Mouse (Mus musculus) adrenal gland, postnatal 0 days (tissue): ENCODE measurements around the gene Mtor. TPM values are rescaled to one million over a fixed set of nuclear protein-coding genes. Genes with fewer than 3 reads are reported as not detected.

Experiments
- polyA plus RNA-seq: library from polyadenylated mRNA; unstranded; fragments of >200 nt; fragmentation: Nextera tagmentation; extraction: Ambion mirVana; gene quantifications from 2 replicates; pipeline ENCODE4 v1.2.1, GENCODE M21; 2015

The Mtor gene
- 28.2 and 29.1 TPM in 2 replicates for polyA plus RNA-seq

DNA sequence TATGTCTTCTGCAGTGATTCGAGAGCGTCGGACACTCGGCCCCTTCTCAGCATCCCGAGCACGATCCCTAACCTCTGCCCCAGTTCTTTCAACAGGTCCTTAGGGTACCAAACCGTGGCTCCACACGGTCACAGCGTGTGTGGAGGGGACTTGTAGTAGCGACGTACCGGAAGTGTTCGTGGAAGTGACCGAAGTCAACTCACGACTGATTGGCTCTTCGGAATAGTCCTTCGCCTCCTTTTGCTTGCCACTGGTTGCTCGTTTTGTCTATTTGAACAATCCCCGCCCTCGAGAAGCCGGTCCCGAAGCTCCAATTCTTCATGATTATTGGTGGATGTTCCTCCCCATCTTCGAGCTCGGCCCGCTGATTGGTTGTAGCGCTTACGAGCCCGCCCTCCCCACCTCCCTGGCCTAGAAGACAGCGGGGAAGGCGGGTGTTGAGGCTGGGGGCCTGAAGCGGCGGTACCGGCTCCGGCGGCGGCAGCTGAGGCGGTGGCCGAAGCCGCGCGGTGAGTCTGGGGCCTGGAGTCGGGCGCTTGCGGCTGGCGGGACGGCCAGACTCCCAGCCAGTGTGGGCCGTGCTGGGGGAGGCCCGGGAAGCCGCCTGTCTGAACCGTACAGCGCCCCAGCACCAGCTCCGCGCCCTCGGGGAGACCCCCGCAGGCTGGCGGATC lies at the start of gene Mtor:
Gene Mtor (plus strand): TSS at position 433 of the 674 bp plus-strand sequence.

DNA sequence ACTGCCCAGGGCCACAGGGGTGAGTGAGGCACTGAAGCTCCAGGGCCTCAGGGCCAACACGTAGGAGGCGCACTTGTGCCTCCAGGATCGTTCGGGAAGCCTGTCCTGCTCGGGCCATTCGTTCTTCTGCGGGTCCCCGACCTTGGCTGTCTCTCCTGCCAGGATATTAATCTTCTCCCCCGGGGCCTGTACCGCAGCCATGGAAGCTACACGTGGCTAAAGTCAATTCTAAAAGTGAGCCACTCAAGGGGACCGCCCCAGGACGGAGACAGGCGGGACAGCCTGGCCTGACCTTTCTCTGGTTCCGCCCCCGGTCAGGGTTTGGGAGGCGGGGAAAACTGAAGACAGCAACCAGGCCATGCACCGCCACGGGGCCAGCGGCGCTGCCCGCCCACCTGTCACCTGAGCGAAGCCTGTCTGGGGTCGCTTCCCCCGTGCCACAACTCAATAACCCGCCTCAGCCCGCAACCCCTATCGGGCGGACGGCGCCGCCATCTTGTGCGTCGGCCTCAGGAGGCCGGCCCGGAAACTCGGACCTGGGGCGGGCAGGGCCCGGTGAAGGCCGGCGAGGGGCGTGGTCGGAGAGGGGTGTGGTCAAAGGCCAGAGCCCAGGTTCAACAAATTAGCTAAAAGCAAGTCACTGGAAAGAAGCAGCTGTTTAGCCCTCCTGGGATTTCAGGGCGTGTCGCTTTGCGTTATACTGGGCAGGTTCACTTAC lies 4.0 kb upstream of the Mtor start, which contains the start of gene Ubiad1:
Gene Ubiad1 (minus strand): TSS at position 522 of the 718 bp plus-strand sequence.

DNA sequence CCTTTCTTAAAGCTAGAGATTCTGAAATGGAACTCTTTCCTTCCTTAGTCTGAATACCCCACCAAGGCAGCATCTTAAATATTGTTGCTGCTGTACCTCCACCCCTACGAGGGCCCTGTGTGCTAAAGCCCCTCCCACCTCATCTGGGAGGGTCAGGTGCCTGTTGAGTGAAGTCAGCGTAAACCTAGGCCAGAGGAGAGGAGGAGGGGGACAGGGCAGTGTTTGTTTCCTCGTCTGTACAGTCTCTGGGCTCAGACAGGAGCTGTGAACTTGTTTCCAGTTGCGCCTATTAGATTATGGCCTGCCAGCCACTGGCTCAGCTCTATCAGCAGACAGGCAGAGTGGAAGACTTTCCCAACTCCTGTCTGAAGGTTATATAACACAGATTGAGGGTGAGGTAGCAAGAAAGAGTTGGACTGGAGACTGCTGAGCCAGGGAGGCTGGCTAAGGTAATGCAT lies 52.0 kb downstream of the Mtor start, which contains the start of gene Angptl7:
Gene Angptl7 (minus strand): TSS at position 51 of the 458 bp plus-strand sequence.

DNA sequence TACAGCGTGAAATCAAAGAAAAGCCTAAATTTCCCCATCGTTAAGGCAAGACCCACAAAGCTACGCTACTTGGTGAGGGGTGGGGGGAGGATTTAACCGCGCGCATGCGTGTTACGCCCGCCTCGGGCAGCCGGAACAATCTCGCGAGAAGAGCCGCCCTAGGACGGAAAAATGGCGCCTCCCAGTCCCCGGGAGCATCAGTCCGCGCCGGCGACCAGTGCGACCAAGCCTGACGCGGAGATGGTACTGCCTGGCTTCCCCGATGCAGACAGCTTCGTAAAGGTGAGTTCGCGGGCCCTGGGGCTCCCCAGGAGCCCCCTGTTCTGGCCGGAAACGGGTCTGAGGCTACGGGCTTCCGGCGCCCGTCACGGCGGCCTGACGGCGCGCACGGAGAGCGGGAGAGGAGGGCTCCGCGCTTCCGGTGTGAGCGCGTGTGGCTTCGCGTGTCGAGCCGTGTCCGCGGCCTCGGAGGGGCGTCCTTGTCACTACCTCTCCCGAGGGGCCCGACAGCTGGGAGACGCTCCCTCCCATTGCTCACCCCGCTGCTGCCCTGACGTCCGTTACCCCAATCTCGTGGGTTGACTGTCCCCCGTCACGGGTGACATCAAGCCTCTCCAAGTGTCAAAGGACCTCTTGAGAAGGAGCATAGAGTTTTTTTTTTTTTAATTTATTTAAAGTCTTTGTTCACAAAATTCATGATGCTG lies 110.0 kb downstream of the Mtor start, which contains the start of gene Exosc10:
Gene Exosc10 (plus strand): TSS at position 133 of the 704 bp plus-strand sequence.

DNA sequence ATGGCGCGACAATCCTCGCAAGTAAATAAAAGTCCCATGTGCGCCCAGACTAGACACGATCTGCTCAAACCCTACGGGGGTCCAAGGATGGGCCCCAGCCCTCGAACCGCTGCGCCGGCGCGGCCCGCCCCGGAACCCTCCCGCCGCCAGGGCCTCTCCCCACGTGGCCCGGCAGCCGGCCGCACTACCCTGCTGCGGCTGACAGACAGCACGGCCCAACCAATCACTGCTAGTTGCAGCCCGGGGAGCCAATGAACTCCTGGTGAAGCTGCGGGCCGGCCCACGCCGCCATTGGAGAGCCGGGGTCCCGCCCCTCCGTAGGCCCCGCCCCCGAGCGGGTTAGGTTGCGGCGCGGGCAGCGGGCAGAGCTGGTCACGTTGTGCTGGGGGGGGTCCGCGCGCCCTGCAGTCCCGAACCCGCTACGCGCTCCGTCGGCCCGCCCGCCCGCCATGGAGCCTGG lies 142.8 kb downstream of the Mtor start, which contains the start of gene Srm:
Gene Srm (plus strand): TSS at position 333 of the 460 bp plus-strand sequence.

DNA sequence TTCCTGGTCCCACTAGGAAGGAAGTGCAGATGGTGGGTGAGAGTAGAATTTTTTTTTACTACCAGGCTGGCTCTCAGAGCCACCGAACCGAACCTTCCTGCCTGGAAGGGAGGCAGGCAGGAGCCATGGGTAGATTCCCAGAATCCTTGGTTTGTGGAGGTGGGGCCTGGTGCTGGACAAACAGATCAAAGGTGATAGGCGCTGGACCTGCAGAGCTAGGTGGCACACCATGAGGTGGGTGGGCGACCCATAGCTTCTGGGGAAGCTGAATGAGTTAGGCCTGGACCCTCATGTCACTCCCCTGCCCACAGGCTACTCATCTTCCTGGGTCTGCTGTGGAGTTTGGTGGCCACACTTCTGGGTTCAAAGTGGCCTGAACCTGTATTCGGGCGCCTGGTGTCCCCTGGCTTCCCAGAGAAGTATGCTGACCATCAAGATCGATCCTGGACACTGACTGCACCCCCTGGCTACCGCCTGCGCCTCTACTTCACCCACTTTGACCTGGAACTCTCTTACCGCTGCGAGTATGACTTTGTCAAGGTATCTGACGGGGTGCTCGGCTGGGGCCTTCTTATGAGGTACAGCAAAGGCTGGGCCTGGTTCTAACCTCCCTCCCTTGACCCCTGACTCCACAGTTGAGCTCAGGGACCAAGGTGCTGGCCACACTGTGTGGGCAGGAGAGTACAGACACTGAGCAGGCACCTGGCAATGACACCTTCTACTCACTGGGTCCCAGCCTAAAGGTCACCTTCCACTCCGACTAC lies 154.1 kb downstream of the Mtor start, which contains the start of gene Masp2:
Gene Masp2 (plus strand): TSS at position 198 of the 764 bp plus-strand sequence.

Other genes with a start within 250 kb of the Mtor start
- 0.12 and 0.30 TPM in 2 replicates for gene Disp3, start 160.6 kb upstream of the Mtor start, polyA plus RNA-seq
- 10.6 and 13.8 TPM in 2 replicates for gene Ubiad1, start 3.8 kb upstream of the Mtor start, polyA plus RNA-seq
- 3.3 and 4.6 TPM in 2 replicates for gene Angptl7, start 51.8 kb downstream of the Mtor start, polyA plus RNA-seq
- gene Exosc10, start 109.8 kb downstream of the Mtor start, polyA plus RNA-seq, result 34.9 and 45.9 TPM in 2 replicates
- 66.8 and 88.0 TPM in 2 replicates for gene Srm, start 142.9 kb downstream of the Mtor start, polyA plus RNA-seq
- 1.7 and 2.1 TPM in 2 replicates for gene Masp2, start 153.9 kb downstream of the Mtor start, polyA plus RNA-seq
- 176 and 195 TPM in 2 replicates for gene Tardbp, start 178.4 kb downstream of the Mtor start, polyA plus RNA-seq
- not detected in 2 replicates for gene Gm572, start 194.7 kb downstream of the Mtor start, polyA plus RNA-seq